Mouse (Mus musculus): Measurements from ENCODE around the gene Prkaa1.
"Not testable (repeated sequence)": the region's sequence is repeated elsewhere in the genome, so short reads cannot be mapped to it uniquely, and the experiment has no call there.

The Prkaa1 gene

DNA sequence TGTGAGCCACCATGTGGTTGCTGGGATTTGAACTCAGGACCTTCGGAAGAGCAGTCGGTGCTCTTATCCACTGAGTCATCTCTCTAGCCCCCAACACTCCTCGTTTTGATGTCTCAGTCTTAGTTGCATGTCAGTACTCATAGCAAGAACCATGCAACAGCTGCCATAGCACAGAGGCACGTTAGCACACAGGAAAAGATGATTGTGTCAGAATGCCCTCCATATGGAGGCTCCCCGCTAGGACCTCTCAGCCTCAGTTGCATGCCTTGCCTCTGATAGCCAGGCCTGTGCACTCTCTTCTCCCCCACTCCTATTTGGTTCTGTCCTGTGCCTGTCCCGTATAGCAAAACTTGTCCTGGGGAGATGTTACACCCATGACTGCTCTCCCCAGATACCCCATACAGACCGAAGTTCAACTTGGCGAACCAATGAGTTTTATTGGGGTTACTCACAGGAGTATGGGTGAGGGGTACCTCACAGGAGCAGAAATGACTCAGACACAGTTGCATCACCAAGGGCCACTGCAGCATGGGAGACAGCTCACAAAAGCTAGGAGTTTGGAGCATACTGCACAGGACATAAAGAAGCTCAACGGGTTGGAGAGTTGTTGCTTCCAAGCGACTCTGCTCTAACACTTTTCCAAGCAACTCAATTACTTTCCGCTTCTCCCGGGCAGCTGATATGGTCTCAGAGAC is 14.4 kb upstream of the Prkaa1 start:
- no peak for DNase-seq (ENCODE audit: low read depth, low spot score)

DNA sequence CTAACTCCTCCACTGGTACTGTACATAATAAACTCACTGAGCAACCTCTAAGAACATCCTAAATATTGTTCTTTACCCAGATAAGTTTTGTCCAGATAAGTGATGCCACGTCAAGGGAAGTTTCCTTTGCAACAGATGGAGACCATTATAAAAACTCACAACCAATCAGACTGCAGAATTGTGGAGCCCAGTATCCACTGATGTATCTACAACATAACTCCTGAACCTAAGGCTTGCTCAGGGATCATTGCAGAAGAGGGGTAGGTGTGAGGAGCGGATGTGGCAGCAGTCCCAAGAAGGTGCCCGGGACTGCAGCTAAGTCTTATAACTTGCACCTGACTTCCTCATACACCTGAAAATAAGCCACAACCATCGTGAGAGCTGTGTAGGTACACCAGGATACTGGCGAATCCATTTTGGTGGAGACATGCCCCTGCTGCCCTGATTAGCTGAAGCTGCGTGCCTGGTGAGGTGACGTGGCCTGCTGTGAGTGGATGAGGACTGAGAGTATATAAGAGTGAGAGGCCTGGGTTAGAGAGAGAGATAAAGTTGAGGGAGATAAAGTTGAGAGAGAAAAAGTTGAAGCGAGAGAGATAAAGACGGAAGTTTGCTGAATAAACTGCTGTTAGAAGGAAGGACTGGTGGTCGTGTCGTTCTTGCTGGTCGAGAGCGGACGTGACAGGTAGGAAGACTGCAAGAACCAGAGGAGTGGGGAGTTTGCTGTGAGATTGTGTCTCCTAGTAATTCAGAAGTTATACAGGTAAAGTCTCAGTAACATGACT is 12.6 kb upstream of the Prkaa1 start:
- DNase-seq (ENCODE audit: low read depth, low spot score): not testable (repeated sequence)

DNA sequence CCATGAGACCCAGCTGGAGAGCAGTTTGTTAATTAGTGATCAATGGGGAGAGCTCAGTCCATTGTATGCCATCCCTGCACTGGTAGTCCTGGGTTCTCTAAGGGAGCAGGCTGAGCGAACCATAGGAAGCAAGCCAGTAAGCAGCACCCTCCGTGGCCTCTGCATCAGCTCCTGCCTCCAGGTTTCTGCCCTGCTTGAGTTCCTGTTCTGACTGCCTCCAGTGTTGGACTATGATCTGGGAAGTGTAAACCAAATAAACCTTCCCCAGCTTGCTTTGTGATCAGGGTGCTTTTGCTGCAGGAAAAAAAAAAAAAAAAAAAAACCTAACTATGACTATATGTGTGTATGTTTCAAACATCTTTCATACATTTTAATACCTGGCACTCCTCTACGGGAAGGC is 10.4 kb upstream of the Prkaa1 start:
- DNase-seq (ENCODE audit: low read depth, low spot score): no peak

DNA sequence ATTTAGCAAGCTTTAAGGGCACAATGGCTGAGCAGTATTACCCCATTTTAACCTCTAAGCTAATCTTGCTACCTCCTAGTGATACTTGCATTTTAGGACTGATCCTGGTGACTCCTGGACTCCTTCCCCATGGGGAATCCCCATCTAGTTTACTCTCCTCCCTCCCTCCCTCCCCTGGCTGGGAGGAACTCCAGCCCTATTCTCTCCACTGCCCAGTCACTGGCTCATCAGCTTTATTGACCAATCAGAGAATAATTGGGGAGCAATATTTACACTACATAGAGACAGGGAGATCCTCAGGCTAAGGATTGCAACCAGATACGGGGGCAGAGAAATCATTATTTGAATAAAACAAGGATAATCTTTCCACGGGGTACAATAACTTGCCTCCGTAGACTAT is 9.5 kb upstream of the Prkaa1 start:
- no peak for DNase-seq (ENCODE audit: low read depth, low spot score)

DNA sequence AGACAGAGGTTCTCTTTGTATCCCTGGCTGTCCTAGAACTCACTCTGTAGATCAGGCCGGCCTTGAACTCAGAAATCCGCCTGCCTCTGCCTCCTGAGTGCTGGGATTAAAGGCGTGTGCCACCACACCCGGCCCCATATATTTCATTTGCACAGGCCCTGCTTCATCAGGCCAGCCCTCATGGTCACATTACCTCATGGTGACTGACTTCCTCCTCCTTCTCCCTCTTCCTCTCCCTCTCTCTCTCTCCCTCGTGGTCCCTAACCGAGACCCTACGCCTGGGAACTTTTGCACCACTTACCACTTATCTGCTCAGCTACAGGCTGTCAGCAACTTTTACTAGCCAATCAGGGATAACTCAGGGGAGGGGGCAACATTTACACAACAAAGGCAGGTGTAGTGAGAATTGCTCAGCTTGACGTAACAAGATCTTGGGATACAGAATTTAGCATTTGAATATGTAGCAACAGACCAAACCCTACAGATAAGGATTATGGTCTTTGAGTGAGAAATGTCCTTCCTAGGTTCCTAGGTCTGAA is 8.6 kb upstream of the Prkaa1 start:
- no peak for DNase-seq (ENCODE audit: low read depth, low spot score)

DNA sequence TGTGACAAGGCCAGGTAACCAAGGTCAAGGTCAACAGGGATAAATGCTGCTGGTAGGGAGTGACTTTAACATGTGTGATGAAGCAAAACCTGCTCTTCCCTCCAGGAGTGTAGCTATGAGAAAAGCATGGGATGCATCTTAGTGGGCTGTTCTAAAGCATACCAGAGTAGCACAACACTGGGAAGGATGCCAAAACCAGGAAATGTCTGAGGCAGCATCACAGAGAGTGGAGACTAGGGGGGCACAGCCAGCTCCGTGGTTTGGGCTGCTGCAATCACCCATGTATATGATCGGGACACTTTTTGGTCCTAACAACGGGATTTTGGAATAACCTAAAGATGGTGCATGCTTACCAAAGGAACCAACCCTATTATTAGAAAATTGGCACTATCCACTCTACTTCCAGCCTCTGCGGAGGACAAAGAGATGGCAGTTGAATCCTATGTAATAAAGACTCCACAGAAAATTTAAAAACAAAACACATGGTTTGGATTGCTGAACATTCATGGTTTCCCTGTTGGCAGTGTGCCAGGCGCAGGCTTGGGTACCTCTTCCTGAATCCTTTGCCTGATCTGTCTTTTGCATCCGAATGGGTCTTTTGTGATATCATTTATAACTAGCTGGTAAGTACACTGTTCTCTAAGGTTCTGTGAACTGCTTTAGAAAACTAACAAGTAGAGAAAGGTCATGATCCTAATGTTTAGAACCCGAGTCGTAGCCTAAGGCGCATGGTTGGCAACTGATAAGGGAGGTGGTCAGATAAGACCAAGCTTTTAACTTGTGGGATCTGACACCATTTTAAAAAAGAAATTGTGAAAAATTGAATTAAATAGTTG is 5.4 kb upstream of the Prkaa1 start:
- DNase-seq (ENCODE audit: low read depth, low spot score): no peak

DNA sequence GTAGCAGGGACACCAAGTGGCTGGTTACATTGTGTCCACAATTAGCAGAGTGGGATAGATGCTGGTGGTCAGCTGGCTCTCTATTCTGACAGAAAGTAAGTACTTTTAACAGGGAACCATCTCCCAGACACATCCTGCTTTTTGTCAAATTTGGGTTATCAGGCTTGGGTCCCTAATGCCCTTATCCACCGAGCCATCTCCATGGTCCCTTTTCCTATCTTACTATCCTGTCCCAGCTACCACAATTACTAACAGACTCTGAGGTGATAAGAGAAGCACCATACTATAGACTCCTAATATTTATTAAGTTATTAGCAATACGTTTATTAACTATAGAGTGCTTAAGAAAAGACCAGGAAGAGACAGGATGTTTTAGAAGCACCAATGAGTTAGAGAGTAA is 4.3 kb upstream of the Prkaa1 start:
- DNase-seq (ENCODE audit: low read depth, low spot score): no peak

DNA sequence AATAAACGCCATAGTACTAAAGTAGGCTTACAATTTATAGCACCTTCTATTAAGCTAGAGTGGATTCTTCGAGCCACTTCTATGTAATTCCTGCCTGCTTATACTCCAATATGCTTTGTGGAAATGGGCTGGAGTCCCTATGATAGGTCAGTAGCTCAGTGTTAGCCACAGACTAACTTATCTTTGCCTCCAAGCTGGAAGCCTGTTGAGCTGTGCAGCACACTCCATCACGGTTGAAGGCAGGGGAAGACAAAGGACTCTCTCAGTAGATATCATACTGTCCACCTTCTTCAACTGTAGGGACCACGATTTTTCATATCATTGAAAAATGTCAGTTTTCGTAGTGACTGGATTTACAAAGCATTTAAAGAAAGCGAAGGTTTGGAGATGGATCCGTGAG is 3.8 kb upstream of the Prkaa1 start:
- DNase-seq (ENCODE audit: low read depth, low spot score): no peak

DNA sequence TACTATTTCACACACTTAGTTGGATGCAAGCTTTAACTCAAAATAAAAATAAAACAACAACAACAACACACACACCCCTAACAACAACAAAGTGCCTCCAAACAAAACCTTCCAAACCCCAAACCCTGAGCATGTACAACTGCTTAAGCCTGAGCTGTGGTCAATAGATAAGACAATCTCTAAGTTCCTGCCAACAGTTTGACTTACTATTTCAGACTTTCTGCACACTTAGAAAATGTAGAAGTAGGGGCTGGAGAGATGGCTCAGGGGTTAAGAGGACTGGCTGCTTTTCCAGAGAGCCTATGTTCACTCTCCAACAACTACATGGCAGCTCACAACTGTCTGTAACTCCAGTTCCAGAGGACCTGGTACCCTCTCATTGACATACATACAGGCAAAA is 3.3 kb upstream of the Prkaa1 start:
- no peak for DNase-seq (ENCODE audit: low read depth, low spot score)

DNA sequence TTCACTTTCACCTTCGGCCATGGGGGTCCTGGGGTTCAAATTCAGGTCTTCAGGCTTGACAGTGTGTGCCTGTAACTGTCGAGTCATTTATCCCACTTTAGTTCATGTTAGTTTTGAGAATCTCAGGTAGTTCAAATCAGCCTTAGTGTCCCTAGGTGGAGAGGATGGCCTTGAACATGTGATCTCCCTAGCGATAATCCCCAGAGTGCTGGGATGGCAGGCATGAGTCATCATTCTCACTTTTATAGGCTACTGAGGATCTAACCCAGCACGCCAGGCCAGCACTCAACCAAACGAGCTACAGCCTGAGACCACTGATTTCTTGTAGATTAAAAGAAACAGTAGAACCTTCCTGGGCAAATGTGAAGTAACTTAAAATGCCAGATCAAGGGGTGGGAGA is 1.6 kb upstream of the Prkaa1 start:
- no peak for DNase-seq (ENCODE audit: low read depth, low spot score)

DNA sequence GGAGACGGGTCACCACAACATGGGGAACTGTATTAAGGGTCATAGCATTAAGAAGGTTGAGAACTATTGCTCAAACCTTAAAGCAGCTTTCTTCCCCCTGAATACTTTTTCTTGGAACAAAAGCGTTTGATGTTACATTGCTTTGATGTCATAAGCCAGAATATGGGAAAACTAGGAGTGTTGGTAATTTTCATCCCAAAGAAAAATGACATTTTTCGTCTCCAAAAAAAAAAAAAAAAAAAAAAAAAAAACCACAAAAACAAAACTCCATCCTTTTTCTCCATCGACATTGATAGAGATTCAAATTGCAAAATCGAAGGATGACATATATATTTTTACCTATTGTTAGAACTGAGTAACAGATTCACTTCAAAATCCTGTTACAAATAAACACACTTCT is 947 bp upstream of the Prkaa1 start:
- DNase-seq (ENCODE audit: low read depth, low spot score): no peak

DNA sequence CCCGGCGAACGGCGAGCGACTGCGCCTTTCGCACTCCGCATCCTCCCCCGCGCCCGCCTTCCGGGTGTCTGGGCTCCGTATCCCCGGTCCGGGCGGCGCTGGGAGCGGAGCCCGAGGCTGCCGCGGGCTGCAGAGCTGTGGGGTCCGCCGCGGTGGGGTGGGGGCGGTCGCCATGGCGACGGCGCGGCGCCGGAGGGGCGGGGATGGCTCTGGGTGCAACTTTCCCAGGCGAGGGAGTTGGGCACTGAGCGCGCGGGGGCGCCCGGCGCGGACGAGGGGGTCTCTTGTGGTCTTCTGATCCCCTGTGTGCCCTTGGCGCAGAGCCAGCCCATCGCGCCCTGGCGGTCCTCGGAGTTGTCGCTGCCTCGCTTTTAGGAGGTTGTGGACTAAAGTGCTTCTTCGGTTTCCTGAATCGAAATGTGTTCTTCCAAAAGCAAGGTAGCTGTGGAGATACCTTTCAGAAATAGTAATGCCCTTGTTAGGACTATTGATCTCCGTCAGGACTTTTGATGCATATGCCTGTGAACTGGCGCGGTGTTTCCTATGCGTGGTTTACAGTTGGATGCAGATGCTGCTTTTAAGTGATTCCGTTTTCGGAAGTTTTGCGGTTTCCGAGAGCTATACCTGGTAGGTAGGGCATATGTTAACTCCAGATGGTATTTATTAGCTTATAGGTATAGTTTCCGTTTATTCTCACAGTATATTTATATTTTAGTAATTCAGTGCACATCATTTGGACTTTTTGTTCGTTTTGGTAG is 539 bp downstream of the Prkaa1 start:
- peak; percentile 67 for DNase-seq (ENCODE audit: low read depth, low spot score)

DNA sequence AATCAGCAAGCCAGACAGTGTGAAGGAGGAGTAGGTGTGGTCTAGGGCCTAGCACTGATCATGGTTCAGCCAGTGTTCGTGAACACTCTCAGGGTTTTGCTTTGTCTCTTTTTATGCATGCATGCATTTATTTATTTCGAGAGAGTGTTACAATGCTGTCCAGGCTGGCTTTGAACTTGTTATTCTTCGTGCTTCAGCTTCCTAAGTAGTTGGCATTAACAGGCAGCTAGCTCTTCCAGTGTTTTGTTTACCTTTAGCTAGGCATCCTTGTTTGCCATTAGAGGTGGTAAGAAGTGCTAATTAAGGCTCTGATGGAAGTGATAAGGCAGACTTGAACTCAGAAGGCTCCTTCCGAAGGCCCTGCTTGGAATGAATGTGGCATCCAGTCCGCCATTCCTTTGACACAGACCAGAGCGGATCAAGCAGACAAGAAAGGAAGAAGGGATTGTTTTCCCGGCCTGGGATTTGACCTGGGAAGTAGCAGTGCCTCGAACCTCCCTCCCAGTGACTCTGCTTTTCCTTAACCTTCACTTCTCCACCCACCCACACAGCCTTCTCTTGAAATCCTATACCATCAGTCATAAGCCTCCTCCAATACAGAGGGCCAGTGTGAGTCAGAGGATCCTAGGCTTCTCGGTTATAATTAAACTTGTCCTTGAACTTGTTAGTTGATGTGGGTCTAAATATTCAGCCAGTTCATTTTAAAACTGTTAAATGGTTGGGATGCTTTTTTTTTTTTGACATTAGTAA is 1.7 kb downstream of the Prkaa1 start:
- no peak for DNase-seq (ENCODE audit: low read depth, low spot score)

DNA sequence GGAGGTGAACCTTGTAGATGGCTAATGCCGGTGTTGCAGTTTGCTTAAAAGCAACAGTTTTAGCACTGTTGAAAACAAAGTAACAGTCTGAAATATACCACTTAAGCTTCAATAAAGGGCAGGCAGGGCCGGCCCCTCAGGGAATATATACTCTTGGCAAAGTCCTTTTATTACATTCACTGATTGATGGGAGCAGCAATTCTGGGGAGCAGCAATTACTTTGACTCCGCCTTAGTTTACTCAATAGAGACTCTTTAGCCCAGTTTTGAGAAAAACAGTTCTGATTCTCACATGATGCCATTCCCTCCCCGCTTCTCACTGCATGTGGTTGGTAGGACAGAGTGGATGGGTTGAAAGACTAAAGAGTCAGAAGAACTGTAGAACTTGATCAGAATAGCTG is 5.5 kb downstream of the Prkaa1 start:
- peak; percentile 26 for DNase-seq (ENCODE audit: low read depth, low spot score)

DNA sequence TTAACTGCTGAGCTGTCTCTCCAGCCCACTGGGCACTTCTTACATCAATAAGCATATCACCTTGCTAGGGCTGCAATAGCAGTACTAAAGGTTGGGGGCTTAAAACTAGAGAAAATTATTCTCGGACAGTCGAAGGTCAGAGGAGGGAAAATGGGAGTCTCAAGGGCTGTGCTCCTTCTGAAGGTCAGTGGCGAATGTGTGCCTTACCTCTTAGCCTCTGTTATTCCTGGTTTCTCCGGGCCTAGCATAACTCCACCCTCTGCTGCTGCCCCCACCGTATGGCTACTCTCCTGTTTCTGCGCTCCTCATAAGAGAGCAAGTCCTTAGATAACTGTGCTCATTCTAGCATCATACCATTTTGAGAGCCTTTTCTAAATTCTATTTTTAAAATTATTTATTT is 8.5 kb downstream of the Prkaa1 start:
- DNase-seq (ENCODE audit: low read depth, low spot score): no peak

DNA sequence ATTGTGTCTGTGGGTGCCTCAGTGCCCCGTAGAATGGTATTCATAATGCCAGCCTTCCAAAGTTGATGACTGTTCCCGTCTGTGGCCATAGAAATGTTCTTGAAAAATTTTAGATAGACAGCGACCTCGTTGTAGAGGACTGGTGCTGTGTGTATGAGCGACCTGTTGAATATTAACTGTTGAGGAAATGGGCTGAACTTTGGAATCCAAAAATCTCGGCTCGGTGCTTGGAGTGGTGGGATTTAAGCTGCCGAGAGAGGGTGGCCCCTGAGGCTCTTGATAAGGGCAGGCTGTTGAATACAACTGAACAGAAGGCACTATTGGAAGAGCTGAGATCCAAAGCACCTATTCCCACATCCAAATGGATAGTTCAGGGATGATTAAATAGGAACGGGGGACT is 11.0 kb downstream of the Prkaa1 start:
- no peak for DNase-seq (ENCODE audit: low read depth, low spot score)

DNA sequence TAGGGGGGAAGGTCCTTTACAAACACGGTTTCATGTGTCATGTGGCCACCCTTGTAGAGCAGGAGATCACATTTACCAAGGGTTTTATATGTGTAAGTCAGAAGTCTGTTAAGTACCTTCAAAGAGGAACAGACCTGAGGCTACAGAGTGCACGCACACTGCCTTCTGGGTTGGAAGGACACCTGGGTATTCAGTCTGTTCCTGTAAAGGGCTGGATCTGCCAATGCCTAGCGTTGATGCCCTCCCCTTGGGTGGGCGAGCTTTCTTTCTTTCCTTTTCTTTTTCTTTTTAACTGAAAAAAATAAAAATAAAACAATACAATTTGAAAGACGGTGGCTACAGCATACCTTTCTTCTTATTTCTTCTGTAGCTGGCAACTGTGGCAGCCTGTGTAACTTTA is 11.4 kb downstream of the Prkaa1 start:
- no peak for DNase-seq (ENCODE audit: low read depth, low spot score)

DNA sequence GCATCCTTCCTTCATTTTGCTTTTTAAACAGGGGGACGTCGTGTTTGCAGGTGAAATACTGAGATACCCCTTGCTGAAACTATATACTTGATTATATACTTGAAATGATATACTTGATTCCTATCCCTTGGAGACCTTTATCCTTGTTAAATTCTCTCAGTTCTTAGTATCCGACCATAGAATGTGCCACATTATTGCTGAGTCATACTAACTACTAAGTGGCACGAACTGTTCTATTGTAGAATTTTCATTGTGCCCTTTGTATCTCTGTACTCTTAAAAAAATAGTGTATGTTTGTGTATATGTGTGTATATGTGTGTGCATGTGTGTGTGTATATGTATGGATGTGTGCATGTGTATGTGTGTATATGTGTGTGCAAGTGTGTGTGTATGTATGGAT is 12.7 kb downstream of the Prkaa1 start:
- no peak for DNase-seq (ENCODE audit: low read depth, low spot score)

DNA sequence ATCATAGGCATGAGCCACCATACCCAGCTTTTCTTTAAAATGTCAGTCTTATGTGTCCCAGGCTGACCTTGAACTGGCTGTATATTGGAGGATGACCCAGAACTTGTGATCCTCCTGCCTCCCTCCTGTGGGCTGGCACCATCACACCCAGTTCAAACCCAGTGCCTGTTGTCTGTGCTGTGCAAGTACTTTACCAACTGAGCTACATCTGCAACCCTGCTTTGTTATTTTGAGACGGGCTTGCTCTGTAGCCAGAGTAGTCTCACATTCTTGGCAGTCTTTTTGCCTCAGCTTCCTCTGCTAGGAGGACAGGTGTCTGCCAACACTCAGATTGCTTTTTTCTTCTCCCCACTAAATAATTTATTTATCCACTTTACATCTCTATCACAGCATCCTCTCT is 13.7 kb downstream of the Prkaa1 start:
- no peak for DNase-seq (ENCODE audit: low read depth, low spot score)

DNA sequence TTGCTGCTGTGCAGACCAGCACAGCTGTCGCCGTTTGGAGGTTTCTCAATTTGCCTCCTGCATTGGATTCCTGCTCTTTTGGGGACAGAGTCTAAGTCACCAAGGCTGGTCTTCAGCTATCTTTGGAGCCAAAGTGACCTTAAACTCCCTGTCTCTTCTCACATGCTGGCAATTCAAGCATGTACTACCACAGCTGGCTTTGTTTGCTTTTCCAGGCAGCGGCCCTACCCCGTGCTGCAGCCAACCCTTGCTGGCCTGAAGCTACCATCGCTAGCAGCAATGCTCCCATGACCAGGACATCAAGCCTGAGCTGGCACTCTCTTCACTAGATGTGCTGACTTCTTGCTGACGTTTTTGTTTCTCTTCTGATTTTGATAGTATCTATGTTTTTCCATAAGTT is 15.2 kb downstream of the Prkaa1 start:
- DNase-seq (ENCODE audit: low read depth, low spot score): no peak
